Mouse (Mus musculus): Measurements from ENCODE around the gene Tsr1. TPM values are rescaled to one million over a fixed set of nuclear protein-coding genes. Genes with fewer than 3 reads are reported as not detected.

The Tsr1 gene
- polyA plus RNA-seq, 1 experiment from 2014 or later = 19.2 TPM

GRCm38 (mm10) chr11:74929111-74929510 lies 31.2 kb downstream of the Tsr1 start:
- no peak overlapping the region for H3K4me3 ChIP-seq
- no peak overlapping the region for H3K27ac ChIP-seq
- H3K9me3 ChIP-seq (replicated peaks) = no peaks in the 10 kb centered on the region
- no peak for ATAC-seq (replicated peaks; ENCODE audit: insufficient number of reproducible peaks, insufficient read depth, low FRiP score, low read depth)
- H3K9ac ChIP-seq = no peak overlapping the region
- peaks cover 23% of the 10 kb centered on the region for H3K36me3 ChIP-seq
- H3K4me1 ChIP-seq (replicated peaks) = peaks cover 20% of the 10 kb centered on the region
- H3K4me2 ChIP-seq = no peak overlapping the region
- no peaks in the 10 kb centered on the region for H3K27me3 ChIP-seq
- WGBS = 82% methylated on average over 4 of the region's 4 CpGs

GRCm38 (mm10) chr11:74930391-74930790 lies 32.5 kb downstream of the Tsr1 start:
- no peaks in the 10 kb centered on the region for H3K9me3 ChIP-seq (replicated peaks)
- H3K4me3 ChIP-seq = no peak overlapping the region
- H3K27ac ChIP-seq = no peak overlapping the region
- H3K9ac ChIP-seq = no peak overlapping the region
- no peaks in the 10 kb centered on the region for H3K27me3 ChIP-seq
- peaks cover 12% of the 10 kb centered on the region for H3K4me1 ChIP-seq (replicated peaks)
- 89% methylated on average over 7 of the region's 7 CpGs for WGBS
- ATAC-seq (replicated peaks; ENCODE audit: insufficient number of reproducible peaks, insufficient read depth, low FRiP score, low read depth) = no peak
- peaks cover 35% of the 10 kb centered on the region for H3K36me3 ChIP-seq
- H3K4me2 ChIP-seq = no peak overlapping the region

- 73% methylated on average over 3 of the region's 3 CpGs for WGBS
- Histone ChIP-seq H3K27me3 (no peaks in the 10 kb centered on the region), H3K4me2 (no peak overlapping the region), H3K36me3 (peaks cover 30% of the 10 kb centered on the region), H3K4me1 (replicated peaks) (no peaks in the 10 kb centered on the region), H3K4me3 (no peak overlapping the region), H3K27ac (no peak overlapping the region), H3K9ac (no peak overlapping the region), H3K9me3 (replicated peaks) (no peaks in the 10 kb centered on the region)
- ATAC-seq (replicated peaks; ENCODE audit: insufficient number of reproducible peaks, insufficient read depth, low FRiP score, low read depth) = no peak
These were observed 48.5 kb downstream of the Tsr1 start for GRCm38 (mm10) chr11:74946348-74946747.

GRCm38 (mm10) chr11:74954901-74955300 lies 57.0 kb downstream of the Tsr1 start:
- Histone ChIP-seq H3K27ac (no peak overlapping the region), H3K4me3 (no peak overlapping the region), H3K4me2 (no peak overlapping the region), H3K4me1 (replicated peaks) (peaks cover 8% of the 10 kb centered on the region), H3K36me3 (0 out of 2 replicates have a peak, but pooled peaks cover 7% of the 10 kb centered on the region), H3K9ac (no peak overlapping the region), H3K27me3 (no peaks in the 10 kb centered on the region), H3K9me3 (replicated peaks) (no peaks in the 10 kb centered on the region)
- no peak for ATAC-seq (replicated peaks; ENCODE audit: insufficient number of reproducible peaks, insufficient read depth, low FRiP score, low read depth)

- H3K4me2 ChIP-seq = no peak overlapping the region
- no peak overlapping the region for H3K4me3 ChIP-seq
- H3K27me3 ChIP-seq = no peaks in the 10 kb centered on the region
- H3K4me1 ChIP-seq (replicated peaks) = peaks cover 10% of the 10 kb centered on the region
- no peak overlapping the region for H3K27ac ChIP-seq
- H3K36me3 ChIP-seq = 0 out of 2 replicates have a peak, but pooled peaks cover 7% of the 10 kb centered on the region
- no peaks in the 10 kb centered on the region for H3K9me3 ChIP-seq (replicated peaks)
- ATAC-seq (replicated peaks; ENCODE audit: insufficient number of reproducible peaks, insufficient read depth, low FRiP score, low read depth) = no peak
- H3K9ac ChIP-seq = no peak overlapping the region
These were observed 58.1 kb downstream of the Tsr1 start for GRCm38 (mm10) chr11:74956006-74956405.

GRCm38 (mm10) chr11:74957600-74957999 lies 59.7 kb downstream of the Tsr1 start:
- no peak overlapping the region for H3K27ac ChIP-seq
- no peak overlapping the region for H3K4me2 ChIP-seq
- H3K4me1 ChIP-seq (replicated peaks) = peaks cover 16% of the 10 kb centered on the region
- ATAC-seq (replicated peaks; ENCODE audit: insufficient number of reproducible peaks, insufficient read depth, low FRiP score, low read depth) = no peak
- 85% methylated on average over 2 of the region's 2 CpGs for WGBS
- H3K9ac ChIP-seq = no peak overlapping the region
- H3K27me3 ChIP-seq = no peaks in the 10 kb centered on the region
- no peak overlapping the region for H3K4me3 ChIP-seq
- 0 out of 2 replicates have a peak, but pooled peaks cover 7% of the 10 kb centered on the region for H3K36me3 ChIP-seq
- no peaks in the 10 kb centered on the region for H3K9me3 ChIP-seq (replicated peaks)

Small RNA genes within 50 kb of the gene (microRNA-seq; reads per million reads assigned to microRNA genes)
- gene Mir6926 = not detected

Other genes with a start within 250 kb of the Tsr1 start
- 54.7 and 63.4 TPM in 2 replicates for gene Cluh, start 248.6 kb upstream of the Tsr1 start, polyA plus RNA-seq (2015; fragmentation: Nextera tagmentation; extraction: Ambion mirVana)
- gene Pafah1b1, start 173.4 kb upstream of the Tsr1 start, polyA plus RNA-seq (2015; fragmentation: Nextera tagmentation; extraction: Ambion mirVana) = 38.7 and 46.9 TPM in 2 replicates
- 28.0 and 30.5 TPM in 2 replicates for gene Mettl16, start 127.2 kb upstream of the Tsr1 start, polyA plus RNA-seq (2015; fragmentation: Nextera tagmentation; extraction: Ambion mirVana)
- 3.0 and 3.7 TPM in 2 replicates for gene Mnt, start 67.2 kb upstream of the Tsr1 start, polyA plus RNA-seq (2015; fragmentation: Nextera tagmentation; extraction: Ambion mirVana)
- gene Sgsm2, start 1.0 kb upstream of the Tsr1 start, polyA plus RNA-seq (2015; fragmentation: Nextera tagmentation; extraction: Ambion mirVana) = 3.5 and 5.5 TPM in 2 replicates
- gene Smg6, start 27.8 kb downstream of the Tsr1 start, polyA plus RNA-seq (2015; fragmentation: Nextera tagmentation; extraction: Ambion mirVana) = 10.0 and 11.4 TPM in 2 replicates
- 18.7 and 22.6 TPM in 2 replicates for gene Srr, start 27.9 kb downstream of the Tsr1 start, polyA plus RNA-seq (2015; fragmentation: Nextera tagmentation; extraction: Ambion mirVana)